Mouse (Mus musculus) T-helper 2 cell (primary cell): ENCODE results near the gene Dusp22.

ENCODE experiments used
- in situ Hi-C: fragments of 300-600 bp; cut with MboI, MseI; formaldehyde crosslinking; loops from one replicate; pipeline ENCODE4 v1.15.1; 2025; ENCODE audit warnings: high pct_unique_total_duplicates

Gene Dusp22

GRCm38 (mm10) chr13:30659613-30660505 is at the start of gene Dusp22:
TSS of gene Dusp22 (plus strand) at chr13:30659999.
- in situ Hi-C loops: loop anchor here (5.0 to 10.0 kb wide), 2 partner anchors 68 to 1285 kb away; no protein-coding TSS in a partner anchor

DNA sequence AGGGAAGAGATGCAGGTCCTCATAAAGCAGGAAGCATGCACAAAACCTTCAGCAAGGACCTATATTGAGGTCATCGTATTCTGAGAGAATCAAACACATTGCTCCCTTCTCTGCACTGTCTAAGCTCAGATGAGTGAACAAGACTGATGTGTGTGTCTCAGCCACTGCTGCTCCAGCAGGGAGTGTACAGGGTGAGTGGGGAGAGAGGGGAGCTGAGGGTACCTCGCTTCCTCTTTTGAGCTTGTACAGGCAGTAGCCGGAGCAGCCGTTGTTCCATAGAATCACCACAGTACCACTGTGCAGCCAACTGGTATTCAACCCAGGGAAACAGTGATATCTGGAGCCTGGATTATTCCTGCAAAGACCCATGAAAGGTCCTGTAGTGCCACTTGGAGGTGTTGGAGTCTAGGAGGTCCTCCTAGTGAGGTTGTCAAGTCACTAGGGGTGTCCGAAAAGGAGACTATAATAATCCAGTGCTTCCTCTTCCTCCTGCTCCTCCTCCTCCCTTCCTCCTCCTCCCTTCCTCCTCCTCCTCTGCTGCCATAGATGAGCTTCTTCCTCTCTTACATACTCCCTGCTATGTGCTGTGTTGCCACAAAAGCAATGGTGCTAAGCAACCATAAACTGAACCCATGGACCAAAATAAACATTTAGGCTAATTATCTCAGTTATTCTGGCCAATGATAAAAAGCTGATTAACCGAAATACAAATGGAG is 47.6 kb upstream of the Dusp22 start:
- in situ Hi-C loops: no loop called here

DNA sequence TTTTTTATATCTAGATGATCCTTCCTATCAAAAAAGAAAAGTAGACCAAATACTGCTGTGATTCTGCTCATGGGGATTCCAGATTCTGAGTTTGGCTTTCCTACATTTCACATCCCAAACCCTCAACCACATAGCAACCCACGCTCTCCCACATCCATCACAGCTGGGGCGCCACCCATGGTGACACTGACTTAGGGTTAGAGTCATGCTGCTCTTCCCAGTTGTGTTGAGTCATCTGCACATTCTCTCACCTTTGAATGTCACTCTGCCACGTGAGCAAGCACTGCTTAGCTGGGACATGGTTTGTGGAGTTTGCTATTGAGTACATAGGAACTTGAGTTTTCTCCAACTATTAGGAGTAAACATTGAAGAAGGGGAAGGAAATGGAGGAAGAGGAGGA is 40.1 kb upstream of the Dusp22 start:
- in situ Hi-C loops: no loop called here

DNA sequence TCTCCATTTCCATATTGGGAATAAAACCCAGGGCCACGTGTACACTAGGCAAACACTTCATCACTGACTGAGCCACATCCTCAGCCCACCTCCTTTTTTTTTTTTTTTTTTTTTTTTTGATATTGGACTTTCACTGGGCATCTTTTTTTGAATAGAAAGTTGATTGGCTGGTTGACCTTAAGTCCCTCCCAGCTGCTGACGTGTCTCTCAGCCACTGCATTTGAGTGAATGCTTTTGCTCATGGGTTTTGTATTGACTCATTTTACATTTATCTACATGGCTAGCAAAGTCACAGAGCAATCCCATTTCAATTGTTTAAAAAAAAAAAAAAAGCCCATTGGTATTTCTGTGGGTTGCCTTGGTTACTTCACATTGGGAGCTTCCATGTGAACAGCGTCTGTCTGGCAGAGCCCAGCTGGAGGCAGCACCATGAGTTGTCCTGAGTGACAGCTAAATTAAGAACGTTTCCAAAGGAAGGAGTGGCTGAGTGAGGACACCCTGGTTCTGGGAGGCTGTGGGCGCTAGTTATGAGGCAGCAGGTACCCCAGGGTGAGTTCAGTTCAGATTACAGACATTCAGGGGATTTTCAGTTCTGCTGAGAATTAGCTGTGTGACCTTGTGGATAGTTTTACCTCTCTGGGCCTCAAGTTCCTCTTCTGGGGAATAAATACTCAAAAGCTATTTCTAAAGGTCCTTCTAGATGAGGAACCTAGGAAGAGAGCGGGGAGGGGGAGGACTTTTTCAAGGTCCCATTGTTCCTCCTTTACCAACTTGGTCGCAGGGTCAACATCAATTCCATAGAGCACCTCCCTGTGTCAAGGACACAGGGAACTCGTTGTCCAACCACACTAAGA is 31.4 kb upstream of the Dusp22 start:
- in situ Hi-C loops: no loop called here

- in situ Hi-C loops: loop anchor here (10.0 kb wide), 1 partner anchor 125 kb away; no protein-coding TSS in a partner anchor
Observed at GRCm38 (mm10) chr13:30629794-30630410, 29.9 kb upstream of the Dusp22 start.

GRCm38 (mm10) chr13:30632998-30633397 is 26.8 kb upstream of the Dusp22 start:
- in situ Hi-C loops: loop anchor here (10.0 kb wide), 1 partner anchor 122 kb away; no protein-coding TSS in a partner anchor

DNA sequence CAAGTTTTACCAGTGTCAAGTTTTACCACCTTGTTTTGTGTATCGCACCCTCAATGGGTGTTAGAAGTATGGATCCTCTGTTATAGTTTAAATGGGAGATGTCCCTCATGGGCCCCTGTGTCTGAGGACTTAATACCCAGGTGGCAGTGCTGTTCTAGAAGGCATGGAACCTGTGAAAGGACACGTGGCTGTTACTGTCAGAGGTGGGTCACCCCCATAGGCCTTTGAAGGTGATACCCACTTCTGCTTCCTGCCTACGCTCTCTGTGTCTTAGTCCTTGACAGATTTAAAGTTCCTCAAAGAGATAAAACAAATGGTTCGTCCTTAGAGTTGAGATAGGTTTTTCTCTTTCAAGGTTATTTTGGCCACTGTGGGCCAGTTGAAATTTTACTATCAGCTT is 23.3 kb upstream of the Dusp22 start:
- in situ Hi-C loops: loop anchor here (10.0 kb wide), 1 partner anchor 118 kb away; no protein-coding TSS in a partner anchor

GRCm38 (mm10) chr13:30638378-30639115 is 21.3 kb upstream of the Dusp22 start:
- in situ Hi-C loops: loop anchor here (10.0 kb wide), 1 partner anchor 116 kb away; no protein-coding TSS in a partner anchor

DNA sequence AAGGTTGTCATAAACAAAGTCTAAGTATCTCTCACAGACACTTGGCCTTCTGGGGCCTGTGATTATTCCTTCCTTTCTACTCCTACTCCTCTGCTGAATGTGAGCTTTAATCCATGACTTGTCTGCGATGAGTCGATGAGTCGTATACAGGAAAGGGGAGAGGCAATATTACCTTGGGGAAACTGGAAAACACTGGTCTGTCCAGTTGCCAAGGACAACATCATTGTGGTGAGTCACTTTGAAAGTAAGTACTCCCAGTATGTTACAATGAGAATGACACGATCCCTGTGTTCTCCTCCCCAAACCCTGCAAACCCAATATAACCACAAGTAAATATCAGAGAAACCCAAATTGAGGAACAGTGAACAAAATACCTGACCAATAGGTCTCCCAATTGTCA is 17.7 kb upstream of the Dusp22 start:
- in situ Hi-C loops: no loop called here

- in situ Hi-C loops: no loop called here
Observed at GRCm38 (mm10) chr13:30648461-30648860, 11.3 kb upstream of the Dusp22 start.

- in situ Hi-C loops: no loop called here
Observed at GRCm38 (mm10) chr13:30649197-30649596, 10.6 kb upstream of the Dusp22 start.

DNA sequence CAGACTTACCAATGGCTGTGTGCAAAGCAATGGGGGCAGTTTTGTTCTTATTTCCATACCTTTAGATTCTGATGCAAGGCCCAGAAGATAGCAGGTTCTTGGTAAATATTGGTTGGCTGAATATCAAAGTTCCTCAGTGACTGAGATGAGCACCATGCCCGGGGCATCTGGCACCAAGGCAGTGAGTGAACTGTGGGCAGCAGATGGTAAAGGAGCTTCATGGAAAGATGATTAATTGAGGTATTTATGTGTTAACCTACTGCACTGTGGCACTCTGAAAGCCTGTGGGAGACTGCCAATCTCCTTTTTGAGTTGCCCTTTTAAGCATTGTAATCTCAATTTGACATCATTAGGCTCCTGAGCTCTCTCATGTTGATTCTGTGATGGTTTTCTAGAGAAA is 9.1 kb upstream of the Dusp22 start:
- in situ Hi-C loops: no loop called here

- in situ Hi-C loops: no loop called here
Observed at GRCm38 (mm10) chr13:30653051-30653450, 6.7 kb upstream of the Dusp22 start.

- in situ Hi-C loops: no loop called here
Observed at GRCm38 (mm10) chr13:30654463-30654862, 5.3 kb upstream of the Dusp22 start.

- in situ Hi-C loops: no loop called here
Observed at GRCm38 (mm10) chr13:30656909-30657308, 2.9 kb upstream of the Dusp22 start.

DNA sequence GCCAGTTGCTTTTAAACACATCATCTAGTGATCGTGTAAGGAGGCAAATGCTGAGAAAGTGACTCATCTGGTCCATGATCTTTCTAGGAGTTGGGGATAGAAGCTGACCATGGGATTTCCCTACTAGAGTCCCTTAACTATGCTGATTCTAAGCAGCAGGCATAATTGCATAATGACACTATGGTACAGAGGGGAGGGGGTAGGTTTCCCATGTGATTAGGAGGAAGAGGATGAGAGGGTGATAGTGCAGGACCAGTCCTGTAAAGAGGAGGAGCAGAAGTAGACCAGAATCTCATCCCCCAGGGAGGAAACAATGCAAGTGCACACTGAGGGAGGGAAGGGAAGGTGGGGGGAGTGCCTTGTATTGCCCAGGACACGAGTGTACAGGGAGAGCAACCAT is 2.0 kb upstream of the Dusp22 start:
- in situ Hi-C loops: no loop called here

GRCm38 (mm10) chr13:30658201-30658996 is 1.4 kb upstream of the Dusp22 start:
- in situ Hi-C loops: no loop called here

- in situ Hi-C loops: loop anchor here (5.0 to 10.0 kb wide), 2 partner anchors 67 to 1290 kb away; no protein-coding TSS in a partner anchor
Observed at GRCm38 (mm10) chr13:30665261-30665660, 5.5 kb downstream of the Dusp22 start.

DNA sequence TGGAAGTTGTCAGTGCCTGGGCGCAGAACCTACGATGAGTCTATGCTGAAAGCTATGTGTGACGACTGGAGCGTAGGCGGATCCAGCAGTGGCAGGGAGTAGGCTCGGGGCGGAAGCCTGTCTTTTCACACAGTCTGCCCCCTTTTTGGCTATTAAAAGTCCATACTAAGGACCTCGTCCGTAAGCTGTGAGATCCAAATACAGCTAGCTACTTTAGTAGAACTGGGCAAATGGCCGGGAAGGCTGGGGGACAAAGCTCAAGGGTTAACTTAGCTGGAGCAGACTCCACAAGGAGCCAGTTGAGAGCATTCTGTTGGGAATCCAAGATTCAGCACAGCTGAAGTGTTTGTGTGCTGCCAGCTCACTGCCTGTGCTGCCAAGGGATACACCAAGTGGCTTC is 6.7 kb downstream of the Dusp22 start:
- in situ Hi-C loops: loop anchor here (5.0 to 10.0 kb wide), 2 partner anchors 66 to 1292 kb away; no protein-coding TSS in a partner anchor
